Mouse (Mus musculus) right cerebral cortex, adult 2 months (tissue): ENCODE measurements around the gene Kdm5c.
"Not testable (repeated sequence)": the region's sequence is repeated elsewhere in the genome, so short reads cannot be mapped to it uniquely, and the experiment has no call there.

Experiments
- DNase-seq, 2 experiments: peaks; one replicate each; pipeline ENCODE4 v3.0.0; 2021 to 2022; ENCODE audit warnings: low spot score in 2 of 2

The Kdm5c gene

DNA sequence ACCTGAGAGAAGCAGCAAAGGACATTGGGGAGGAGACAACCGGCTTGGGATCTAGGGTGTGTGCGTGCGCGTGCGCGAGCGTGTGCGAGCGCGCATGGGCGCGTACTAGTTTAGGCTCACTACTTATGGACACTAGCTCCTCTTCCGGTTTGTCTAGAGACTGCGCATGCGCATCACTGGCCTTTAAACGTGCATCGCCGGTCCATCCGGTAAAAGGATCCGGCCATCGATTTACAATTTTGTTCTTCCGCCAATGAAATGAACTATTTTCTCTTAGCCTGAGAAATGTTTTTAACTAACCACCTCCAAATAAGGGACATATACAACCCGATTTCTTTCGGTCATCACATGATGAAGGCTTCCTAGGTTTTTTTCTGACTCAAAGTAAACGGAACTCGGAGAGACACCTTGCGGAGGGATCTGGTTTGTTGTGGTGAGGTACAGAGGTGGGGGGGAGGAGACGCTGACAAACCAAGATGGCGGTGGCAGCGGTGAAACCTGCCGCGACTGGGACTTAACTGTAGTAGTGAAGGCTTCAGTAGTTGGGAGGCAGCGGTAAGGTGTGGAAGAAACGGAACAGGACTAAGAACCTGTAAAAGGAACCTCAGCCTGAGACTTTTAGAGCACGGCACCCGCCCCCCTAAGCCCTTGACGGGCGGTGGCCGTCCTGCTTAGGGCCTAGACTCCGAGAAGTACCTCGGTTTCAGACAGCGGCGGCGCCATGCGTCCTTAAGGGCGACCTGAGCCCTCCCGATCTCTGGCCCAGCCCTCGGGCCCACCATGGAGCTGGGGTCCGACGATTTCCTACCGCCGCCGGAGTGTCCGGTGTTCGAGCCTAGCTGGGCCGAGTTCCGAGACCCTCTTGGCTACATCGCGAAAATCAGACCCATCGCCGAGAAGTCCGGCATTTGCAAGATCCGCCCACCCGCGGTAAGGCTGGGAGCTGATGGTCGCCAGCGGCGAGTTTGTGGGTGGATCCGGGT lies at the start of gene Kdm5c:
TSS of gene Kdm5c (plus strand) at position 240 of the 983 bp plus-strand sequence.
- peak; percentile 93 to 97 for DNase-seq

DNA sequence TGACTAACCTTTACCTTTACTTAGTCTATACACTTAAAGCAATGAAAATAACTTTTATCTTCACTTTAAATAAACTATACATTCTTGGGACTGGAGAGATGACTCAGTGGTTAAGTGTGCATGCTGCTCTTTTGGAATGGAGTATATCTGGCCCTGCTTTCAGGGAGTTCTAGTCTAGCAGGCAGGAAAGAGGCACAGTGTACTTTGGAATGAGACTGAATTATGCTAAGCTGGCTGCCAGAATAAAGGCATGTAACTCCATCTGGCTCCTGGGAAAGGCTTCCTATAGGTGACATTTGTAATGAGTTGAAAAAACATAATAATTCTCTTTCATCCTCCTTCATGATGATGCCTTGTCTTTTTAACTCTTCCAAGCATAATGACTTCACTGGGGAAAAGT lies 45.7 kb upstream of the Kdm5c start:
- DNase-seq = no peak

DNA sequence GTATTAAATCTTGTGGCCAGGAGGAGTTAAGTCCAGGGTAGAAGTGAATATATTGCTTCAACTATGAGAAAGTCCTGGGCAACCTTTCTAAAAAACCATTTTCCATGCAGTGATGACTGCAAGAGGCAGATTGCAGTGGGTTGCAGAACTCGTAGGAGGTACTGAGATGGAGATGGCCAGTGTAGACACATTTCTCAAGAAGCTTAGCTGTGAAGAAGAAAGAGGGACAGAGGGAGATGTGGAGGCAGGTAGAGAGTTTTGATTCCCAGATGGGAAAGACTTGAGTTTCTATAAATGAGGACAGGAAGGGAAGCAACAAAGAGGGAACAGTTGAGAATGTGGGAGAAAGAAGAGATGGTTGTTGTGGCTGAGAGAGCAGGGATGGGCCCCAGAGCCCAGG lies 41.6 kb upstream of the Kdm5c start:
- DNase-seq = no peak

DNA sequence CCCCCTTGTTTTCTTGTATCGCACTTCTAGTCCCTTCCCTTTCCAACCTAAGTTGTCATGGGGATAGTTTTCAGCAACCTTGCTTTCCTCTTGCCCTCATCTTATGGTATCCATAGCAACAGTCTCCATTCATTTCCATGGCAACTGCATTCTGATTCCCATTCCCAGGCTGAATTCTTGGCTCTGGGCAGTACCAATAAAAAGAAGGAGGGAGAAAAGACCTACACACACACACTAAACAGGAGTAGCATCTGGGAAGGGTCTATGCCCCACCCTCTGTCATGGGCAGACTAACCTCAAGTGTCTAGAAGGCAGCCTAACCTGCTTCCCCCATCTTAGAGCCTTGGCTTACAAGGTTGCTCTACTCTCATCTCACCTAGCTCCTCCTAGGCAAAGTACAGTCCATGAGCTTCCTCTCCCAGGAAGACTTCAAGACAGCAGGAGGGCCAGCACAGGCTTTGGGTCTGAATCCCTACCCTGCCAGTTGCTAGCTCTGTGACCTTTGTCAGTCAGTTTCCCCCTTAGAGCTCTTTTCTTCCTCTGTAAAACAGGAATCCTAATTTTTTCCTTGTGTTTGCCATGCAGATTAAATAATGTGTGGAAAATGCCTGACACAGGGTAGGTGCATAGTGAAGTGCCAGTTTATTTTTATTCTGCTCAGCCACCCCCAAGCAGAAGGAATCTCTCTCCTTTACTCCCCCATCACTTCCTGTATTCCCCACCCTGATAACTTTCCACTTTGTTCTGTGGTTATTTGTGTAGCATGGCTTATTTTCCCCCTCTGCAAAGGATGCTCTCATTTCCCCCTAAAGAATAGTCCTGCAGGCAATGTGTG lies 34.8 kb upstream of the Kdm5c start:
- no peak for DNase-seq

DNA sequence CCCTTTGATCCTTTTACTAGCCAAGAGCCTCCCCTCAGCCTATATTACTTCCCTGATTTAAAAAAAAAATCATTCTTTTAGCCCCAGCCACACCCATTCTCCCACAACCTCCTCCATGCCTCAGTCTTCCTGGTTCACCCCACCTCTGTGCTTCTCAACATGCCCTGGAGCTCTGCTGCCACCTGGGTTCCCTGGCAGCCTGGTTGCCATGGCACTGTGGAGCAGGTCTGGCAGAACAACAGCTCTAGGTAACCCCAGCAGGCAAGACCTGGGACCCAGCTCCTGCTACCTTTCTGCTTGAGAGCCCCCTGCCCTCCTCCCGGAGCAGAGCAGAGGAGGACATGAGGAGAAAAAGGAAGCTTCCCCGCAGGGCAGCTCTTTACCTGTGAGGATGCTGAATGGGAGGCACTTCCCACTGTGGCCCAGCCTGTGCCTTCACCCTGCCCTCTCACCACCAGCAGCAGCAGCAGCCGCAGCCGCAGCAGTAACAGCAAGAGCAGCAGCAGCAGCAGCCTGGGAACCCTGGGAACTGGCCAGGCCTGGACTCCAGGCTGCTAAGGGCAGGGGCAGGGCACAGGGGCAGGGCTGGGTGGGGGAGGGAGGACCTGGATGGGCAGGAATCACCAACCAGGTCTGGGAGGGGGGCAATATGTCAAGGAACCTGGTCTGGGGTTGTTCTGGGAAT lies 30.9 kb upstream of the Kdm5c start:
- no peak for DNase-seq

DNA sequence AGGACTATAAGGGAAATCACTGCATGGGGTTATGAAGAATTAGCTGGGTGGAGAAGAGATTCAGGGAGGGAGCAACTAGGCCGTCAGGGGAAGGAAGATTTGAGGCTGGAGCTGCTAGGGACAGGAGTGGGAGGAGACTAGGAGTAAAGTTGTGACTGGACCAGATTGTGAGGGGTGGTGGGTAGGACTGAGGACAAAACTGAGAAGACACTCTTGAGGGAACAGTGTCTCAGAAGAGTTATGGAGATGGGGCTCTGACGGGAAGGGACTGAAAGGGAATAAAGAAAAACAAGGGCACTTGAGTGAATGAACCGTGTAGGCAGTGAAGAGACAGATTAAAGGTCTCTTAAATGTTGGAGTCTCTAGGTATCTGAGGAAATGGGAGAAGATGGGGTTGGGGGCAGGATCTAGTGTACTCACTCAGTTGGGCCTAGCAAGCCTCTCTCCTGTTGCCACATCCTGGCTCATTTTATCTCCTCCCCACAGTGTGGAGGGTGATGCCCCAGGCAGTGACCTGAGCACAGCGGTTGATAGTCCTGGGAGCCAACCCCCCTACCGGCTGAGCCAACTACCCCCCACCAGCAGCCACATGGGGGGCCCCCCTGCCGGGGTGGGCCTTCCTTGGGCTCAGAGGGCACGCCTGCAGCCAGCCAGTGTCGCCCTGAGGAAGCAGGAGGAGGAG lies 30.3 kb upstream of the Kdm5c start:
- peak in 1 of 2 experiments; percentile 16 for DNase-seq

DNA sequence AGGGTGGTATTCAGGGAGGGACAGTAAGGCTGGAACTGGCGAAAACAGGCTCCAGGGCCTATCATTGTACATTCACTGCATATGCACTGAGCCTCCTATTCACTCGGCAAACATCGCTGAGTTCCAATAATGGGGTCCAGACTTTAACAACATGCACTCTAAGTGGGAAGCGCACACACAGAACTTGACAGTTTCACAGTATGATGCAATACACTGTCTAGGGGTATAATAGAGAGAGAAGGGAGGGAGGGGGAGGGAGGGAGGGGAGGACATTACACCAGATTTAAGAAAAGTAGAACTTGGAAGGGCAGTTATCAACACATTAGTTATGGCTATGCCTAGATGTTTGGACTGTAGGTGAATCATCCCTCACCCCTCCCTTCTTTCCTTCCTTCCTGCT lies 29.6 kb upstream of the Kdm5c start:
- no peak for DNase-seq

DNA sequence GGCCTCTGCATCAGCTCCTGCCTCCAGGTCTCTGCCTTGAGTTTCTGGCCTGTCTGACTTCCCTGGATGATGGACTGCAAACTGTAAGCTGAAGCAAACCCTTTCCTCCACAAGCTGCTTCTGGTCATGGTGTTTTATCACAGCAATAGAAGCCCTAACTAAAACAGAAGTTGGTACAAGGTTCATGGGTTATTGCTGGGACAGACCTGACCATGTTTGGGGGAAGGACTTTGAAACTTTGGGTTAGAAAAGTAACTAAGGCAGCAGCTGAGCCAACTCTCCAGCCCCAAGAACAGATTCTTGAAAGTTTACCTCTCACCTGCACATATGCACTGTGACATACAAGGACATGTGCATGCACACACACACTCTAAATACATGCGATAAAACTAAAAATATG lies 27.3 kb upstream of the Kdm5c start:
- no peak for DNase-seq

DNA sequence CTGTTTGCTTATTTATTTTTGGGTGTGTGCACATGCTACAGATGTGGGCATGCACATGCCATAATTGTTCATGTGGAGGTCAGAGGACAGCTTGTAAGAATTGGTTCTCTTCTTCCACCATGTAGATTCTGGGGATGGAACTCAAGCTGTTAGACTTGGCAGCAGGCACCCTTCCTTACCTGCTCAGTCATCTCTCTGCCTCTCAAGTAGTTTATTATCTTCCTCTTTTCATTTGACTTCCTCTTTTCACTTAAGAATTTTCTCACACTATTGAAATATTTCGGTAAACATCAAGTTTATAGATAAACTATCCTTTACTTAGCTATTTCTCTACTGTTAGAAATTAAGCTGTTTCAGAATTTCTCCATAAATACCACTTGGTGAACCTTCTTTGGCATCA lies 18.1 kb upstream of the Kdm5c start:
- DNase-seq = no peak

DNA sequence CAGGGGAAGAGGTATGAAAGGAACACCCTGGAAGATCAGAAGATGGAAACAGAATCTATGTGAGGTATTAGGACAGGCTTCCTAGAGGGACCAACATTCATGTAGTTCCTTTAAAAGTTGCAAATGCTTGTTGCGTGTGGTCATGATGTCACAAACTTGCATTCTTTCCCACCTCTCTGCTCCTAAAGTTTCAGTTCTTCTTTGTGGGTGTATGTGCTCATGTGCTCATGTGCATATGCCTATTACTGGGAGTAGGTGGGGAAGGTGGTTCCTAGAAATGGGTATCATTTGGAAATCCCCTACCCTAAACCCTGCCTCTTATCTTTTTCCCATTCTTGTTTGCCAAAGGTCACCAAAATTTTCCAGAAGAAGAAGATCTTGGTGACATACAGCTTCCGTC lies 14.3 kb upstream of the Kdm5c start:
- DNase-seq = no peak

DNA sequence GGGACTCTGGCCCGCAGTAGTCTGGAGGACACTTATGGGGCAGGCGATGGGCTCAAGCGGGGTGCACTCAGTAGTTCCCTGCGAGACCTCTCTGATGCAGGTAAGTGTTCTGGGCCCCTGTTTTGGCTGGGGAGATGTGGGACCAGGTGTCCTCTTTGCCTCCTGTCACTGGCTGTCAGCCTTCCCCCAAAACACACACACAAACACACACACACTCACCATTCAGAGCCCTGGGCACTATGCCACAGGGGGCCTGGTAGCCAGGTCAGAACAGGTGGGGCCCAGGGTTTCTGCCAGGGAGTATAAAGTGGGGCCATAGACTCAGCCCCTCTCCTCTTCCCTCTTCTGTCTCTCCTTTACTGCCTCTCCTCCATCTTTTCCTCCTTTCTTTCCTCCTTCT lies 11.1 kb upstream of the Kdm5c start:
- DNase-seq = no peak

DNA sequence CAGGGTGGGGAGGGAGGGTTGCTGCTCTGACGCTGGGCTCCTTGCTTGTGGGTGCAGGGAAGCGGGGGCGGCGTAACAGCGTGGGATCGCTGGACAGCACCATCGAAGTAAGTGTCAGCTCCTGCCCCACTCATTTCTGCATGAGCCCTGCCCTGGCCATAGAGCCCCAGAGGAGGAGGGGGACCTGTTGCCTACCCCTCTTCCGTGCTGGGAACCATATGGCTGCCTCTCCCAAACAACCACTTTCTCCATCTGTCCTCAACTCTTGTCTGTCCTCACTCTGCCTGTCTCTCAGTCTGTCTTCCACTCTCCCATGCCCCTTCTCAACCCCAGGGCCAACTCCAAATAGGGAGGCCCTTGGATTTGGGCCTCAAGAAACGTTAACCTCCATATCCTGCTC lies 10.6 kb upstream of the Kdm5c start:
- DNase-seq = no peak

DNA sequence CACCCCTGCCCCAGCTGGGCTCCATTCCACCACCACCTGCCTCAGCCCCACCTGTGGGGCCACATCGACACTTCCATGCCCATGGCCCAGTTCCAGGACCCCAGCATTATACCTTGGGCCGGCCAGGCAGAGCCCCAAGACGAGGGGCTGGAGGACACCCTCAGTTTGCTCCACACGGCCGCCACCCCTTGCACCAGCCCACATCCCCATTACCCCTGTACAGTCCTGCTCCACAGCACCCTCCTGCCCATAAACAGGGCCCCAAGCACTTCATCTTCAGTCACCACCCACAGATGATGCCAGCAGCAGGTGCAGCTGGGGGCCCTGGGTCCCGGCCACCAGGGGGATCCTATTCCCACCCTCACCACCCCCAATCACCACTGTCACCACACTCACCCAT lies 9.5 kb upstream of the Kdm5c start:
- no peak for DNase-seq

DNA sequence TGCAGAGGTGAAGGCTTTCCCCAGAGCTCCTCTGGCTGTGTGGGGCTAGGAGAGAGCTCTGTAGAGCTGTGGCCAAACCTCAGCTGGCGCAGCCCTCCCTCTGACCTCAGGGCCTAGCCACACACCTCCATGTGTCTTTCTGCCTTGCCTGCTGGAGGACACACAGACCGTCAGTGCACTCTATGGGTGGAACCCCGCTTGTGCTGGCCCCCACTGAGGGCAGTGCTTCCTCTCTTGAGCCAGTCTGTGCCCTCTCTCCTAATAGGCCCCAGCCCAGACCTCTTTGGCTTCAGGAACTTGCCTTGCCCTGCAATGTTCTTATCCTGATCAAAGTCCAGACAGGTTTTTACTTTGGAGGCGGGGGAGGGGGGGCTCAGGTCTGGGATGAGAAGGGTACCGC lies 8.5 kb upstream of the Kdm5c start:
- DNase-seq = no peak

DNA sequence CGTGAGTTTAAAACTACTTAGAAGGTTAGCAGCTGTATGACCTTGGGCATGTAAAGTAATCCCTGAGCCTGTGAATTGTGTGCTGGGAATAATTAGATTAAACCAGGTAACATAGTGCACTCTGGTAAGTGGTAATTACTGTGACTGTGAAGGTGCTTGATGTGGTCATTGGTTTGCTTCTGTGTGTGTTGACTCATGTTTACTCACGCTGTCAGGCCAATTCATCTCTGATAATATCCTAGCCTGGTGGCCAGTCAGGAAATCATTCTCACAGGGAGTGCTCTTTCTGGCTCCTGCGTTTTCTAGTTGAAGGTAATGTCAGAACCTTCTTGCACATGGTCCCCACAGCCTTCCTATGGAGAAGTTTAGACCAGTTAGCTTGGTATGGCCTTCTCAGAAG lies 1.3 kb downstream of the Kdm5c start:
- DNase-seq = no peak

DNA sequence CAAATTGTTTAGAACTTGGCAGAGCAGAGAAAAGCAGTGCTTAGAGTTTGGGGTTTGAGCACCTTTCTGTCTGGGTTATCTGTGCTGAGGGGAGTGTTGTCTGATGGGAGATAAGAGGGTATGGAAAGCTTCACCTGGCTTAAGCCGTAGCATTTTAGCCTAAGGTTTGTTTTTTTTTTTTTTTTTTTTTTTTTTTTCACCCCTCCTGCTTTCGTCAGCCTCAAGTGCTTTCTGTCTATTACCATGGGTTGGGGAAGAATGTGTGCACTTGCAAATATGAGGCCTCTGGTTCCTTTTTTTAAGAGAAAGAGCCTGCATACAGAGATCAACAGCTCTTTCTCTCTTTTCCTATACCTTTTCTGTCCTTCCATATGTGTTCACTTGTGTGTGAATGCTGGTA lies 2.9 kb downstream of the Kdm5c start:
- no peak for DNase-seq

DNA sequence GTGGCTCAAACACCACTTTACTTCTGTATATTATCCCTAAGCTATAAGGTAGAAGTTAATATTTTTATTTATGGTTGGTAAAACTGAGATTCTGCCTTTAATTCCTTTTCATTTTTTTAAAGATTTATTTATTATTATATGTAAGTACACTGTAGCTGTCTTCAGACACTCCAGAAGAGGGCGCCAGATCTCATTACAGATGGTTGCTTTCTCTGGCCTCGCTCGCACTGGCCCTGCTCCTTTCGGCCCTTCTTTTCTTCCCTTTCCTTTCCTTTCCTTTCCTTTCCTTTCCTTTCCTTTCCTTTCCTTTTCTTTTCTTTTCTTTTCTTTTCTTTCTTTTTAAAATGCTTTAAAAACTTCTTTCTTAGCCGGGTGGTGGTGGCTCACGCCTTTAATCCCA lies 10.3 kb downstream of the Kdm5c start:
- not testable (repeated sequence) for DNase-seq

DNA sequence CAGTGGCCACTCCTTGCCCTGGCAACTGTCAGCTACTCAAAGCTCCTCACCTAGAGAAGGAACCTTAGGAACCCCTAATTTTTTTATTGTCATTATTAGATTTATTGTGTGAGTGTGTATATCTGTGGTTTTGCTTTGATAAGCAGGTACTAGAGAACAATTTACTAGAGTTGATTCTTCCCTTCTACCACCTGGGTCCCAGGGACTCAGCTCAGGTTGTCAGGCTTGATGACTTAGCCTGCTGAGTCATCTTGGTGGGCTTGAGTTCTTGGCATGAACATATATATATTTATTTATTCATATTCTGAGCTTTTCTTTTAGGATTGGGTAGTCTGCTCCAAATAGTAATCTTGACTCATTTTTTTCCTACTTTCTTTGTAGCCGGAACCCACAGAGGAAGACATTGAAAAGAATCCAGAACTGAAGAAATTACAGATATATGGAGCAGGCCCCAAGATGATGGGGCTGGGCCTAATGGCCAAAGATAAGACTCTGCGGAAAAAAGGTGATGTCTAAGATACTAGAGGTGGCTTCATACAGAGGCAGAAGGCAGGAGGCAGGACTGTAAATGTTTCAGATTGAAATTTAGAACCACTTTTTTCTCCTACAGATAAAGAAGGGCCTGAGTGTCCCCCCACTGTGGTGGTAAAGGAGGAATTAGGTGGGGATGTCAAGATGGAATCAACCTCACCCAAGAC lies 11.8 kb downstream of the Kdm5c start:
- DNase-seq = no peak

DNA sequence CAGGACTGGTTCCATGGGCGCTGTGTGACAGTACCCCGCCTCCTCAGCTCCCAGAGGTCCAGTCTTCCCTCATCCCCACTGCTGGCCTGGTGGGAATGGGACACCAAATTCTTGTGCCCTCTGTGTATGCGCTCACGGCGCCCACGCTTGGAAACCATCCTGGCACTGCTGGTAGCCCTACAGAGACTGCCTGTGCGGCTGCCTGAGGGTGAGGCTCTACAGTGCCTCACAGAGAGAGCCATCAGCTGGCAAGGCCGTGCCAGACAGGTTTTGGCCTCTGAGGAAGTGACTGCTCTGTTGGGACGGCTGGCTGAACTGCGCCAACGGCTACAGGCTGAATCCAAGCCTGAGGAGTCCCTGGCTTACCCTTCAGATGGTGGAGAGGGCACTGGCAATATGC lies 38.4 kb downstream of the Kdm5c start:
- DNase-seq = no peak

DNA sequence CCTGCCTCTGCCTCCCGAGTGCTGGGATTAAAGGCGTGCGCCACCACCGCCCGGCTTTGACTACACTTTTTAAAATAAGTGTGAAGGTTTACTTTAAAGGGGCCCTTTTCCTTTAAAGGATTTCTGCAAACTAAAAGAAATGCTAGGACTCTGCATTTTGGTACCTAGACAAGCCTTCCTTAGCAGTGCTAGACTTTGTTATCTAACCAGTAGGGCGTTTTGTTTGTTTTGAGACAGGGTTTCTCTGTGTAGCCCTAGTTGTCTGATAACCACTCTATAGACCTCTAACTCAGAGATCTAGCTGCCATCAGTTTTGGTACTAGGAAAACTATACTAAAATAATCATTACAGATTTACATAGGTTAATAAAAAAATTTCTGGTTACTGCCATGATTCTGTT lies 46.6 kb downstream of the Kdm5c start:
- no peak for DNase-seq

DNA sequence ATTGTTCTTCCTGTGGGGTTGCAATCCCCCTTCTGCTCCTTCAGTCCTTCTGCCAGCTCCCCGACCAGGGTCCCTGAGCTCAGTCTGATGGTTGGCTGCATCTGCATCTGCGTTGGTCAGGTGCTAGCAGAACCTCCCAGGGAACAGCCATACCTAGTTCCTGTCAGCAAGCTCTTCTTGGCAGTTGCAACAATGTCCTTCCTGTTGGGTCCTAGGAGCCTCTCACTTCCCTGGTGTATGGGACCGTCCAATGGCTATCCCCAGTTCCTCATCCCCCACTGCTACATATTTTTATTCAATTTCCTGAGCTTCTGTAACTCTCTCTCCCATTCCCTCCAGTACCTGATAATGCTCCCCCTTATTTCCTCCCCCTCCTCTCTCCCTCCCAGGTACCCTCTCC lies 51.9 kb downstream of the Kdm5c start:
- DNase-seq = no peak
